Mouse (Mus musculus) neural tube, embryonic 14.5 days (tissue): ENCODE measurements around the gene Epn2. TPM values are rescaled to one million over a fixed set of nuclear protein-coding genes. Genes with fewer than 3 reads are reported as not detected.

Experiments
- ATAC-seq: fragments of 200-750 bp; cut with Nextera tagmentation; 2 replicates; pipeline ENCODE4 v1.8.0; 2017; ENCODE audit warnings: low read depth, mild to moderate bottlenecking, moderate TSS enrichment, moderate library complexity
- H3K27ac ChIP-seq: fragments of 300-500 bp; sonication (generic); 2 replicates; pipeline ENCODE4 v1.5.1; 2014; ENCODE audit warnings: low read depth, mild to moderate bottlenecking, control low read depth, low read length, moderate library complexity, mixed read lengths
- H3K27me3 ChIP-seq: fragments of 300-500 bp; sonication (generic); 2 replicates; pipeline ENCODE4 v1.6.1; 2014; ENCODE audit warnings: low read length; ENCODE audit not compliant: control insufficient read depth, insufficient read depth
- H3K36me3 ChIP-seq: fragments of 300-500 bp; sonication (generic); 2 replicates; pipeline ENCODE4 v1.6.1; 2014; ENCODE audit warnings: low read length, mixed read lengths; ENCODE audit not compliant: control insufficient read depth, insufficient read depth
- H3K4me1 ChIP-seq: fragments of 300-500 bp; sonication (generic); 2 replicates; pipeline ENCODE4 v1.6.1; 2014; ENCODE audit warnings: low read length; ENCODE audit not compliant: control insufficient read depth, insufficient read depth
- H3K4me2 ChIP-seq: fragments of 300-500 bp; sonication (generic); 2 replicates; pipeline ENCODE4 v1.6.1; 2014; ENCODE audit warnings: mild to moderate bottlenecking, low read depth, low read length, control low read depth
- H3K4me3 ChIP-seq: fragments of 300-500 bp; sonication (generic); 2 replicates; pipeline ENCODE4 v1.5.1; 2014; ENCODE audit warnings: low read depth, low read length, control low read depth, mixed read lengths
- H3K9ac ChIP-seq: fragments of 300-500 bp; sonication (generic); replicated peaks from 2 replicates; pipeline ENCODE4 v1.6.1; 2014; ENCODE audit warnings: low read depth, mild to moderate bottlenecking, control low read depth, low read length, mixed read lengths
- H3K9me3 ChIP-seq: fragments of 300-500 bp; sonication (generic); 2 replicates; pipeline ENCODE4 v1.6.1; 2016; ENCODE audit warnings: low read length; ENCODE audit not compliant: control insufficient read depth
- WGBS: fragments of 180-500 bp; shearing (Covaris S2); extraction: QIAGEN DNeasy Blood & Tissue Kit; methylation state at CpG from one replicate; pipeline ENCODE4 v1.1.7; 2014; 5-methylcytosine and 5-hydroxymethylcytosine counted together
- polyA plus RNA-seq: library from polyadenylated mRNA; unstranded; fragments of >200 nt; fragmentation: Nextera tagmentation; extraction: Ambion mirVana; gene quantifications from 2 replicates; pipeline ENCODE4 v1.2.1, GENCODE M21; 2014

Epn2 gene
- polyA plus RNA-seq, 1 experiment from 2014 or later, result 74.8 TPM

GRCm38 (mm10) chr11:61477566-61478508 lies 101.7 kb downstream of the Epn2 start:
- Histone ChIP-seq H3K4me3 (no peak overlapping the region), H3K9ac (no peak overlapping the region), H3K9me3 (no peaks in the 10 kb centered on the region), H3K27me3 (no peaks in the 10 kb centered on the region), H3K4me1 (no peaks in the 10 kb centered on the region), H3K36me3 (no peaks in the 10 kb centered on the region), H3K27ac (no peak overlapping the region), H3K4me2 (no peak overlapping the region)
- 61% methylated on average over 17 of the region's 17 CpGs for WGBS
- no peak for ATAC-seq

- Histone ChIP-seq H3K9ac (no peak overlapping the region), H3K36me3 (no peaks in the 10 kb centered on the region), H3K9me3 (no peaks in the 10 kb centered on the region), H3K27me3 (no peaks in the 10 kb centered on the region), H3K4me2 (no peak overlapping the region), H3K4me3 (no peak overlapping the region), H3K4me1 (no peaks in the 10 kb centered on the region), H3K27ac (no peak overlapping the region)
- ATAC-seq, result no peak
- WGBS, result 56% methylated on average over 12 of the region's 12 CpGs
These were observed 102.6 kb downstream of the Epn2 start for GRCm38 (mm10) chr11:61476786-61477382.

GRCm38 (mm10) chr11:61473630-61474029 lies 105.9 kb downstream of the Epn2 start:
- no peak overlapping the region for H3K4me3 ChIP-seq
- H3K9ac ChIP-seq, result no peak overlapping the region
- H3K27me3 ChIP-seq, result no peaks in the 10 kb centered on the region
- H3K27ac ChIP-seq, result no peak overlapping the region
- ATAC-seq, result no peak
- 84% methylated on average over 4 of the region's 4 CpGs for WGBS
- H3K4me1 ChIP-seq, result no peaks in the 10 kb centered on the region
- H3K36me3 ChIP-seq, result no peaks in the 10 kb centered on the region
- H3K4me2 ChIP-seq, result no peak overlapping the region
- H3K9me3 ChIP-seq, result no peaks in the 10 kb centered on the region

- no peak overlapping the region for H3K27ac ChIP-seq
- H3K27me3 ChIP-seq, result no peaks in the 10 kb centered on the region
- ATAC-seq, result no peak
- no peak overlapping the region for H3K9ac ChIP-seq
- no peaks in the 10 kb centered on the region for H3K9me3 ChIP-seq
- H3K36me3 ChIP-seq, result no peaks in the 10 kb centered on the region
- no peaks in the 10 kb centered on the region for H3K4me1 ChIP-seq
- H3K4me2 ChIP-seq, result no peak overlapping the region
- H3K4me3 ChIP-seq, result no peak overlapping the region
These were observed 108.6 kb downstream of the Epn2 start for GRCm38 (mm10) chr11:61470880-61471279.

- Histone ChIP-seq H3K36me3 (no peaks in the 10 kb centered on the region), H3K9ac (no peak overlapping the region), H3K4me3 (no peak overlapping the region), H3K9me3 (no peaks in the 10 kb centered on the region), H3K4me1 (no peaks in the 10 kb centered on the region), H3K4me2 (no peak overlapping the region), H3K27ac (no peak overlapping the region), H3K27me3 (no peaks in the 10 kb centered on the region)
- no peak for ATAC-seq
- 81% methylated on average over 7 of the region's 7 CpGs for WGBS
These were observed 110.1 kb downstream of the Epn2 start for GRCm38 (mm10) chr11:61469317-61469917.

- 92% methylated on average over 4 of the region's 4 CpGs for WGBS
- no peak for ATAC-seq
- Histone ChIP-seq H3K9me3 (no peaks in the 10 kb centered on the region), H3K36me3 (no peaks in the 10 kb centered on the region), H3K4me2 (no peak overlapping the region), H3K9ac (no peak overlapping the region), H3K4me3 (no peak overlapping the region), H3K27ac (no peak overlapping the region), H3K4me1 (no peaks in the 10 kb centered on the region), H3K27me3 (no peaks in the 10 kb centered on the region)
These were observed 111.0 kb downstream of the Epn2 start for GRCm38 (mm10) chr11:61468534-61468933.

Other genes starting within 250 kb of the Epn2 start
- not detected in 2 replicates for gene Slc47a2, start 236.8 kb downstream of the Epn2 start, polyA plus RNA-seq
- 0.19 TPM in 1 of 2 replicates, not detected in the other for gene Slc47a1, start 201.3 kb downstream of the Epn2 start, polyA plus RNA-seq
- gene Rnf112, start 125.6 kb downstream of the Epn2 start, polyA plus RNA-seq, result 7.2 and 9.3 TPM in 2 replicates
- gene Mfap4, start 94.3 kb downstream of the Epn2 start, polyA plus RNA-seq, result 6.1 and 52.7 TPM in 2 replicates
- 52.8 and 65.7 TPM in 2 replicates for gene Mapk7, start 85.3 kb downstream of the Epn2 start, polyA plus RNA-seq
- gene B9d1, start 74.5 kb downstream of the Epn2 start, polyA plus RNA-seq, result 35.6 and 36.9 TPM in 2 replicates
- gene Grap, start 73.6 kb upstream of the Epn2 start, polyA plus RNA-seq, result 4.7 and 11.7 TPM in 2 replicates
- gene Fam83g, start 104.4 kb upstream of the Epn2 start, polyA plus RNA-seq, result 0.15 and 0.23 TPM in 2 replicates
- not detected in 2 replicates for gene Slc5a10, start 141.1 kb upstream of the Epn2 start, polyA plus RNA-seq
- gene Prpsap2, start 182.4 kb upstream of the Epn2 start, polyA plus RNA-seq, result 41.6 and 46.4 TPM in 2 replicates